Mouse (Mus musculus) heart, adult 2 months (tissue): Measurements from ENCODE around the gene D2hgdh.

Experiments
- CTCF ChIP-seq: fragments of 200-600 bp; IDR thresholded peaks from 2 replicates; pipeline ENCODE4 v1.8.1; 2022; ENCODE audit warnings: antibody characterized with exemption, mild to moderate bottlenecking, moderate library complexity
- EP300 ChIP-seq: fragments of 200-500 bp; IDR thresholded peaks from 2 replicates; pipeline ENCODE4 v1.6.1; 2011; ENCODE audit warnings: low read depth, low read length, control low read depth; ENCODE audit not compliant: insufficient read depth
- POLR2A ChIP-seq: fragments of 200-500 bp; IDR thresholded peaks from 2 replicates; pipeline ENCODE4 v1.6.1; 2011; ENCODE audit warnings: mild to moderate bottlenecking, low read depth, low read length, control low read depth; ENCODE audit not compliant: insufficient read depth

- TF ChIP-seq CTCF = no peak
- TF ChIP-seq POLR2A = no peak
- no peak for TF ChIP-seq EP300
Observed at GRCm38 (mm10) chr1:93786912-93787311, 37.8 kb upstream of the D2hgdh start.
